Mouse (Mus musculus): ENCODE measurements around the gene F7.
"Not testable (repeated sequence)": the region's sequence is repeated elsewhere in the genome, so short reads cannot be mapped to it uniquely, and the experiment has no call there.

Gene F7

DNA sequence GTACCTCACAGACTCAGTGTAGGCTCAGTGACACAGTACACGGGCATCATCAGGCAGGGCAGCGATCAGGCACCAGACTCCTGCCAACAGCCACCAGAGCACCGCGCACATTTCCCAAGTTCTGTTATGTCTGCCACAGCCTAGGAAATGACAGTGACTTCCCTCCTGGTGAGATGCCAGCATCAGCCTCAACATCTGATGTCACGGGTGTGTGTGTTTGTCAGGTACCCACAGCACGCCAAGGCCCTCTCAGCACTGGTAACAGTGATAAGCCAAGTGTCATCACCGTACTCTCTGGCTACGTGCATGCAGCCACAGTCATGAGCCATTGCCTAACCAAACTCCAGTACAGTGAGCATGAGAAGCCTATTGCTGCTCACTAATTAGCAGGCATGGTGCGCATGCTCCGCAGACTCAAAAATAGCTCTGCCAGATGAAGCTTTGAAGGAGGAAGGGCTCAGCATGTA, 10.5 kb downstream of the F7 start:
- DNase-seq (ENCODE audit: low spot score) = no peak

DNA sequence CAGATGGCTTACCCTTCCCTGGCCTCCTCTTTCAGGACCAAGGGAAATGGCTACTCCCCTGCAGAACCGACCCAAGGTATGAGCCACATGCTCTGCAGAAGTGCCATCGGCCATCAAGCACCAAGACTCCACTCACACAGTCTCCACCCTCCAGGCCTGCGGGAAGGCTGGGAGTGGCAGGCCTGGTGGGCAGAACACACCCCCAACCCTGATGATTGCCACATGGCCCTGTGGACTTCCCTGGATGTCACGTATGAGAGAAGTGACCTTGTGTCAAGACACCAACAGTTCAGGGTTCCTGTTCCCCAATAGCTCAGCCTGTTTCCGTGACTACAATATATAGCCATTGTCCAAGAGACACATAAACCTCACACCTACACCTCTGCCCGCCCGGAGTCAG, 11.2 kb downstream of the F7 start, which contains the start of gene F10:
Gene F10, plus strand, starts transcription at position 294 of the 400 bp plus-strand sequence.
- no peak for DNase-seq (ENCODE audit: low spot score)

DNA sequence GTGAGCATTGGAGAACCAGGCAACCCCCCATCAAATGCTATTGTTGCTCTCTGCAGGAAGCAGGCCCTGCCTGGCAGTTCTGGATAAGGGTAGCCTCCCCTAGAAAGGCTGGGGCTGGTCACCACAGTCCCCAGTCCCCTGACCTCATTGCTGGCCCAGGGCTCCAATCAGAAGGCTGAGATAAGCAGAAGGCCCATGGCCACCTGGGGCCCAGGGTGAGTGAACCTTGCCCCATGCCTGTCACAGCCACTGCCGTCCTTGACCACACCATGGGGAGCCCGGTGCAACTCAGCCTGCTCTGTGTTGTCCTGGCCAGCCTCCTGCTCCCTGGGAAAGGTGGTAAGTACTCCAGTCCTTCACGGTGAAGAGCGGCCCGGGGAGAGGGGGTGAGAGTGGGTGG, 11.7 kb downstream of the F7 start:
- peak; percentile 27 for DNase-seq (ENCODE audit: low spot score)

DNA sequence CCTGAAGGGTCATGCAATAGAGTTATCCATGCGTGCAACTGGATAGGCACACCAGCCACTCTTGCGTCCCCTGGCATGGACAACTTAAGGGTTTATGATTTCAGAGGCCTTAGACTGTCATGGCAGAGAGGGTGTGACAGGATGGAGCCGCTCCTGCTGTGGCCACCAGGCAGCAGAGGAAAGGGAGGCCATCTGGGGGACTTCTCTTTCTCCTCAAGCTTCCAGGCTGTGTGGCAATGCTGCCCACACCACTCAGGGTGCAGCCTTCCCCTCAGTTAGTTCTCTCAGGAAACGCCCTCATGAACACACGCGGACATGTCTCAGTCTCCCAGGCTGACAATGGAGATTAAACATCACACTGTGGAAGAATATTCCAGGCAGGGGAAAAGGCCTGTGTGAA, 13.2 kb downstream of the F7 start:
- DNase-seq (ENCODE audit: low spot score) = no peak

DNA sequence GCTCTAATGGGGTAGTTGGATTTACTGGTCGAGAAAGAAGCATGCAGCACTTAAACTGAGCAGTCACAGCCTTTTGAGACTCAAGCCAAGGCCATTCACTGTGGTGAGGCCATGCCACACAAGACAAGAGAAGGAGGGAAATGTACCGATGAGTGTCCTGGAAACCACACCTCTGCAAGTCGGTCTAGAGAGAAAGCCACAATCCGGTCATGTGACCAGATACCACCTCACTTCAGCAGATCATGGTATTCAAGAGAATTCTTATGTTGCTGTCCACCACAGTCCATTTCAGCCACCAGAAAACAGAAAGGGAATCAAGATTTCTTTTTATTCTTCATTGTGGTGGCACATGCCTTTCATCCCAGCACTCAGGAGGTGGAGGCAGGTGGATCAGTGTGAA, 15.6 kb downstream of the F7 start:
- no peak for DNase-seq (ENCODE audit: low spot score)

DNA sequence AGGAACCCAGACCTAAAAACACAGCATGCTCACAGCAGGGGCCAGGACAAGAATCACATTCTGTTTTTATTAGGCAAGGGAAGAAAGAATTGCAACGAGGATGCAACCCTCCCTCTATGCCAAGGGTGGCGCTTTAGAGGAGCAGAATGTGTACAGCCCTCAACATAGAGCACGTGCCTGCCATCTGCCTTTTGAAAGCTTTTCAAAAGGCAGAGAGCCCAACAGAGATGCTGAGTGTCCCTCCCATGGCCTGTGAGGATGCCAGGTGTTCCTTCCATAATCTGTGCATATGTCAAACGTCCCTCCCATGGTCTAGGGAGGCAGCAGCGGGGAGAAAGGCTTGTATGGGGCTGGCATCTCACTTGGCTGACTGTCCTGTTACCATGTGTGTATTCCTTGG, 21.8 kb downstream of the F7 start:
- DNase-seq (ENCODE audit: low spot score) = no peak

DNA sequence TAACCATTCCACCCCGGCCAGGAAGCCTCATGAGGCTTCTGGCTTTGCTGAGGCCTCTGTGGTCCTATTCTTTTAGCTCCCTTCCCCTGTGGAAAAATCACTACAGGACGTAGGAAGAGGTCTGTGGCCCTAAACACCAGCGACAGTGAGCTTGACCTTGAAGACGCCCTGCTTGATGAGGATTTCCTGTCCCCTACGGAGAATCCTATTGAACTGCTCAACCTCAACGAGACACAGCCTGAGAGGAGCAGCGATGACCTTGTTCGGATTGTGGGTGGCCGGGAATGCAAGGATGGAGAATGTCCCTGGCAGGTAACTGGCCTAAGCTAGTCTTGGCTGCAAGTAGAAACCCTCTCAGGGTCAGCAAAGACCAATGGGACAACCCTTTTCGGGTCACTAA, 24.7 kb downstream of the F7 start:
- no peak for DNase-seq (ENCODE audit: low spot score)

DNA sequence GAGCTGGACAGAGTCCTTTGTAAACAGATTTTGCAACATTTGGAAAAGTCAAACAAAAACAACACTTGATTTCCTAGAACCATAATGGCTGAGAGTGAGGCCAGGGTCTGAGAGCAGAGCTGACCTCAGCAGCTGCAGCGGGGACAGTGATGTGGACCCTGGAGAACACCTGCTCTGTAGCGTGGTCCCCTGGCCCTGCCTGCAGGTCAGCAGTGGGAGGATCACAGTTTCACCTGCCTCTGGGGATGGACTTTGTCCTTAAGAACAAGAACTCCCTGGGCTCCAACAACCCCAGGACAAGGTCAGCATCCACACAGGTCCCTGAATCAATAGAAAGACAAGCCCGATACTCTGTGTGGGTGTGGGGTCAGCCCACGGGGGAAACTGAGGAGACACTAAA, 31.5 kb downstream of the F7 start:
- DNase-seq (ENCODE audit: low spot score) = no peak

DNA sequence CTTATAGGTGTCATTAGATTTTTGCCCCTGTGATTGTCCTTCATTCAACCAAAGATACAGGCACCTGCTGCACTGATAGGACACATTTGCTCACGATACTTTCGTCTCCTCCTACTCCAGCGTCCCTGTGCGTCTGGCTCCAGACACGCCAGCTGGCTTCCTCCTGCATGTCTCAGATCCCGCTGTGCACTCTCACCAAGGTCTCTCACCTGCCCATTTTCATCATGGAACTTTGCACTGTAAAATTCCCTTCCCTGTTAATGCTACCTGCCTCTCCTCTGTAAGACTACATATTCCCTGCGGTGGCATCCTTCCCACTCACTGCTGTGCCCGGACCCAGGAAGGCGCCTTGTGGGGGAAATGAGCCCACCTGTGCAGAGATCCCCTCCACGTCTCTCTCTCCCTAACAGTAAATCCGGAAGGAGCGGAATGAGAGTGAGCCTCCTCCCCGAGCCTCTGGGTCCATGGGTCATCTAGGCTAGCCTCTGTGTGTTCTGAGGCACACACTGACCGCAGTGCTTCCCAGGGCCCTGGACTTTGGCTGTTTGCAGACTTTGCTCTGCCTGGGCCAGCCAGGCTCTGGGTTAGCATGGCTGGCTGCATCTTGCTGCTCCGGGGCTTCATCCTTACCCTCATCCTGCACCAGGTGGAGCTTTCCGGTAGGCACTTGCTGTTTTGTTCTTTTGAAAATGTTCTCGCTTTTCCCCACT, 34.8 kb downstream of the F7 start, which contains the start of gene Proz:
Gene Proz, plus strand, starts transcription at position 474 of the 710 bp plus-strand sequence.
- DNase-seq (ENCODE audit: low spot score) = no peak

DNA sequence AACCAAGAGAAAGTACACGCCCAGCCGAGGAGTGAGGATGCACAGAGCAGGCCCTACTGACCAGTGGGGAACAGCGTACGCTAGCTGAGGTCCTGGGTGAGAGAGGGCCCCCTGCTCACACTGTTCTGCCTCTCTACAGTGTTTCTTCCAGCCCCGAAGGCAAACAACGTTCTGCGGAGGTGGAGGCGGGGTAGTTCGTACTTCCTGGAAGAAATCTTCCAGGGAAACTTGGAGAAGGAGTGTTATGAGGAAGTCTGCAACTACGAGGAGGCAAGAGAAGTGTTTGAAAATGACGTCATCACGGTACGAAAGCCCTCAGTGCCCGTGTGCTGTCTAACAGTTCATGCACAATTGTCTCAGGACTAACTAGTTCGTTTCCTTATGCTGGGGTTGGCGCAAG, 37.3 kb downstream of the F7 start:
- no peak for DNase-seq (ENCODE audit: low spot score)

DNA sequence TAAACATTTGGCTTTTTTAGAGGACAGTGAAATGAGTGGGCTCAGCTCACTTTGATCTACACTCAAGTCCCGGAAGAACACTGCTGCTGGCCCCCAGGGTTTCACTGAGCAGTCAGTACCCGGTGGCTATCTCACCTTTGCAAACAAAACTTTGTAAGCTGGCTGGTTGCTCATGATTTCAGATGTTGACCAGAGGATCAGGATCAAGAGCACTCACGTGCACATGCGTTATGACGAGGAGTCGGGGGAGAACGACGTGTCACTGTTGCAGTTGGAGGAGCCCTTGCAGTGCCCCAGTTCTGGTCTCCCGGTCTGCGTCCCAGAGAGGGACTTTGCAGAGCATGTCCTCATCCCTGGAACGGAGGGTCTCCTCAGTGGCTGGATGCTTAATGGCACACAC, 47.4 kb downstream of the F7 start:
- no peak for DNase-seq (ENCODE audit: low spot score)

DNA sequence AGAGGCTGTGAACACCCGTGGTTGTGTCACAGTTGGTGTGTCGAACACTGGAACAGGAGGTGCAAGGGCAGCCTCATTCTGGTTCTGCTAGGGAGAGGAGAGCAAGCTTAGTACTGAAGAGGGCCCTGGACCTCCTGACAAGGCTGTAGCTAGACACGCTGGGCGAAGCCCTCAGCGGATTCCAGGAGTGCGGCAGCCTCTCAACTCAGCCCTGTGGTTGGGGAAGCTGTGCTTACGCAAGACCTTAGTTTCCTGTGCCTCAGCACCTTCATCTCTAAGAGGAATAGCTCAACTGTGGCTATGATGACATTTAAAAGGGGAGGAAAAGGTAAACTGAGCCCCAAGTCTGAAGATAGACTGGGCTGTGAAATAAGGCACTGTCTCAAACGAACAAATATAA, 49.2 kb downstream of the F7 start:
- no peak for DNase-seq (ENCODE audit: low spot score)

DNA sequence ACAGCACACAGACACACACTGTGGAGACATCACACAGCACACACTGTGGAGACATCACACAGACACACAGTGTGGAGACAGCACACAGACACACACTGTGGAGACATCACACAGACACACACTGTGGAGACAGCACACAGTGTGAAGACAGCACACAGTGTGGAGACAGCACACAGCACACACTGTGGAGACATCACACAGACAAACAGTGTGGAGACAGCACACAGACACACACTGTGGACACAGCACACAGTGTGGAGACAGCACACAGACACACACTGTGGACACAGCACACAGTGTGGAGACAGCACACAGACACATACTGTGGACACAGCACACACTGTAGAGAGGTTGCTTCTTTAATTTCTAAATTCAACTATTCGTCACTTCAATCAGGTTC, 49.7 kb downstream of the F7 start:
- not testable (repeated sequence) for DNase-seq (ENCODE audit: low spot score)

DNA sequence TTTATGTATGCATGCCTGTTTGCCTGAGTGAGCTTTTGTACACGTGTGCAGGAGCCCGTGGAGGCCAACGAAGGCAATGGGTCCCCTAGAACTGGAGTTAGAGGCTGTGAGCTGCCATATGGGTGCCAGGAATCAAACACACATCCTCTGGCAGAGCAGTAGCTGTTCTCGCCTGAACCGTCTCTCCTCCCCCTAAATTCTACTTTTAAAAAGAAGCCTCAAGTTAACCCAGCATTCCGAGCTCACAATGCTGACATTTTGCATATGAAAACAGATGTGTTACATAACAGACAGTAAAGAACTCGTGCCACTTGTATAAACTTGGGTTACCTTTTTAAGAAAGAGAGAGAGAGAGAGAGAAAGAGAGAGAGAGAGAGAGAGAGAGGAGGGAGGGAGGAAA, 51.7 kb downstream of the F7 start:
- DNase-seq (ENCODE audit: low spot score) = no peak

Measured in retina, embryonic 14.5 days (tissue).